Mouse (Mus musculus): ENCODE results near the gene Hebp2.

The Hebp2 gene

GRCm38 (mm10) chr10:18510663-18511062 is 35.2 kb downstream of the Hebp2 start:
- DNase-seq (ENCODE audit: low spot score in 2 of 2), result no peak

GRCm38 (mm10) chr10:18508586-18508985 is 37.3 kb downstream of the Hebp2 start:
- DNase-seq (ENCODE audit: low spot score in 2 of 2), result no peak

- no peak for DNase-seq (ENCODE audit: low spot score in 2 of 2)
Observed at GRCm38 (mm10) chr10:18507869-18508473, 37.9 kb downstream of the Hebp2 start.

- DNase-seq (ENCODE audit: low spot score in 2 of 2), result no peak
Observed at GRCm38 (mm10) chr10:18506501-18506946, 39.4 kb downstream of the Hebp2 start.

- no peak for DNase-seq (ENCODE audit: low spot score in 2 of 2)
Observed at GRCm38 (mm10) chr10:18505690-18506089, 40.2 kb downstream of the Hebp2 start.

- no peak for DNase-seq (ENCODE audit: low spot score in 2 of 2)
Observed at GRCm38 (mm10) chr10:18501997-18502396, 43.9 kb downstream of the Hebp2 start.

- no peak for DNase-seq (ENCODE audit: low spot score in 2 of 2)
Observed at GRCm38 (mm10) chr10:18497066-18497465, 48.8 kb downstream of the Hebp2 start.

- no peak for DNase-seq (ENCODE audit: low spot score in 2 of 2)
Observed at GRCm38 (mm10) chr10:18494249-18494648, 51.6 kb downstream of the Hebp2 start.

- DNase-seq (ENCODE audit: low spot score in 2 of 2), result no peak
Observed at GRCm38 (mm10) chr10:18493010-18493894, 52.6 kb downstream of the Hebp2 start.

- DNase-seq (ENCODE audit: low spot score in 2 of 2), result no peak
Observed at GRCm38 (mm10) chr10:18491952-18492351, 53.9 kb downstream of the Hebp2 start.

GRCm38 (mm10) chr10:18489936-18490335 is 55.9 kb downstream of the Hebp2 start:
- no peak for DNase-seq (ENCODE audit: low spot score in 2 of 2)
